Mouse (Mus musculus) heart, postnatal 4 days (tissue): ENCODE results near the gene Actn1. TPM values are rescaled to one million over a fixed set of nuclear protein-coding genes. Genes with fewer than 3 reads are reported as not detected.
A peak's percentile ranks its signal among the peaks of the same experiment; 100 is the strongest.

Experiments used
- DNase-seq: peaks from one replicate; pipeline ENCODE4 v3.0.0; 2021
- total RNA-seq, 2 experiments: library from RNA; stranded (reverse); gene quantifications; 2 replicates each; pipeline ENCODE4 v1.2.3; 2021

Actn1 gene
- total RNA-seq, 2 experiments from 2014 or later: 114 to 116 TPM

GRCm38 (mm10) chr12:80259216-80260055, 735 bp downstream of the Actn1 start:
- peak; percentile 83 for DNase-seq

DNA sequence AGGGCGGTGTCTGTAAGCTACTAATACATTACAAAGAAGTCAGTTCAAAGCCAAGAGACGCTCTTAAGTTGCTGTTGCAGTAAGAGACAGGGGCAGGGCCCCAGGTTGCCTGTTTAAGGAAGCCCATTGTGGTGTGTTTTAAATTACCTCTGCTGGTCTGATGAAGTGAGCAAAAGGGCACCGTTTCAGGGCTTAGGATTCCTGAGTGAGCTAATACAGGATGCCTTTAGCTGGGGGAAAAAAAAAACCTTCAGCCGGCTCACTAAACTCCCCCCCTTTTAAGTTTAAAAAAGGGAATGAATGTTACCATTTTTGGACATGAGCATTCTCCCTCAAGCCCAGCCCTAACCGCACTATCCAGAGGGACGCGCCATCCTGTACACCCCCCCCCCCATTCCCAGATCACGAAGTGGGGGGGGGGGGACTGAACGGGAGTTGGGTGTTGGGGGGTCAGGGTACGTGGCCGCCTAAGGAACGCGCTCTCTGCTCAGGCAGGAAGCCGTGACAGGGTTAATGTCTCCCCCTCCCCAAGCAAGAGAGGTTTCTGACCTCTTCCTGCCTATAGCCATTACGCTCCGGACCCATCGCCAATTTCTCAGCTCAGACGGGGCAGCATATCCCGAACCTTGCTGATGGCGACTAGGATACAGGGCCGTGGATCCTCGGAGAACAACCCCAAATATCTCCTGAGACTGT, 1.5 kb downstream of the Actn1 start:
- no peak for DNase-seq

DNA sequence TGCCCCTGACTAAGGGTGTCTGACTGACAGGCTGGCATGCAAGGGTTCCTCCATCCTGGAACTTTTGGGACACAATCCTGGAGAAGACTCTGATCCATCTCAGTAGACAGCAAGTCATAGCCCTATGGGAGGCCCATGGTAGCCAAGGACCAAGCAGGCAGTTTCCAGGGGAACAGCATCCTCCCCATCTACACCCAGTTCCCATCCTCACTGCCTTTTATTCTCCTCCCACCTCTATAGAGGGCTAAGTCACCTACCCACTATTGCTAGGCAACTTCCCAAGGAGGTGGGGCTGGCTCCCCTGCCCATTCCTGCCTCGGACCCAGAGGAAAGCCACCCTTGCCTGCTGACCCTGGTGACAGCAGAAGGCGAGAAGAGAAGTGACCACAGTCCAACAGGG, 8.2 kb downstream of the Actn1 start:
- no peak for DNase-seq

DNA sequence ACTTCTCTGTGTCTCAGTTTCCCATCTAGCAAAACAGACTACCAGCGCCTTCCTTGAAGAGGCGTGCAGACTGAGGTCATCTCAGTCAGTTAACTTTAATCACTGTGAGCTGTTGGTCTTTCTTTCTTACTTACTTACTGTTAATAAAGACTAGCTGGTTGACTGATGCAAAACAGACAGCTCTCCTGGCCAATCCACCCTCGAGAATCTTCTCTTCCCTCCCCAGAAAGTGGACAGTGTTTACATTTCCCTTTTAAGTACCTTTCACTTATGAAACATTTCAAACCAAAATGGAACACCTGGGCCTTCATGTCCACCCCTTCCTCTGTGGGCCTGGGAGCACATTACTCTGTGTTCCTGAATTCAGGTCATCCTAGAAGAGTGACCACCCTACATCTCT, 8.6 kb downstream of the Actn1 start:
- no peak for DNase-seq

DNA sequence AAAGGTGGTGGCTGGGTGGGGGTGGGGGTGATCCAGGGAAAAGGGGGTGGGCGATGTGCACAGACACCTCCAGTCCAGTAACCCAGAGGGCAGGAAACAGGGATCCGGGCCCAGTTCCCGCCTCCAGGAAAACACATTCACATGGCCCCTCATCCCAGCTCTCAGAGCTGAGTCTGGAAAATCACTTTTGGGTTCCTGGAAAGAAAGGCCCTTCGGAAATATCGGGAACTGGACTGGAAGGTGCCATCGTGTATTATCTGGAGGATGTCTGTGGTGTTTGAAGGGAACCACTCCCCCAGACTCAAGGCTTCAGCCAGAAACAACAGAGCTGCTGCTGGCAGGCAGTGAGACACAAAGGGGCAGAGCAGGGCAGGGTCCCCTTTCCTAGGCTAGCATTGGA, 10.6 kb downstream of the Actn1 start:
- DNase-seq: peak; percentile 39

- DNase-seq: peak; percentile 65
Measured at GRCm38 (mm10) chr12:80247067-80247466, 13.1 kb downstream of the Actn1 start.

- DNase-seq: peak; percentile 27
Measured at GRCm38 (mm10) chr12:80246505-80246904, 13.7 kb downstream of the Actn1 start.

GRCm38 (mm10) chr12:80244755-80245154, 15.4 kb downstream of the Actn1 start:
- DNase-seq: no peak

DNA sequence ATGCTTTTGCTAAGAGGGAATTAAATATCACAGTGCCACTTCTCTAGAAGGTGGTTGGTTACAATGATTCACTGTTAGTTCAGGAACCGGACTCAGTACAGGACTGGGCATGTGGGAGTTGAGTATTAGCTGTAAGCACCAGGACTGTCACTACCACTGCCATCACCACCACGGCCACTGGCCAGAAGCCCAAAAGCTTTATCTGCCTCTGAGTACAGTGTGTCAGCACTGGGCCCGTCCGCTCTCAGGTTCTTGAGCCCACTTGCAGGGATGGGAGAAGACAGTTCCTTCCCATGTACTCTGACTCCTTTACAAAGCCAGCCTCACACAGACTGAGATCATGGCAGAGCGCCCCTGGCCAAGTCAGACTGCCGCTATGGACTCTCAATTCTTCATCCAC, 16.0 kb downstream of the Actn1 start:
- peak; percentile 57 for DNase-seq

DNA sequence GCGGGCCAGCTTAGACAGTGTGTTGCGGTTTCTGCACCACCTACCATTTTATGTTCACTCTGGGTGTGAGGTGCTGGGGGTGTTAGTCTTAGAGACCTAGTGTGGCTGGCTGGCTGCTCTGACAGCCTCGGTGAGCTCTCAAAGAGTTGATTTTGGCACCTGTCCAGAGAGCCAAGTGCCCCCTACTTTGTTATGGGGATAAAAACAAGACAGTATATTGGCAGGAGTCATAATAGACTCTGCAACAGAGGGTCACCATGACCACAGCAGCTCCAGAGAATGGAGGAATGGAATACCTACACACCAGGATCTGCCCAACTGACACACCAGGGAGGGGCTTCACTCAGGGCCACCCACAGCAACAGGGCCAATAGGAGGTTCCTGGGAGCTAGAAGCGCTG, 16.8 kb downstream of the Actn1 start:
- DNase-seq: no peak

DNA sequence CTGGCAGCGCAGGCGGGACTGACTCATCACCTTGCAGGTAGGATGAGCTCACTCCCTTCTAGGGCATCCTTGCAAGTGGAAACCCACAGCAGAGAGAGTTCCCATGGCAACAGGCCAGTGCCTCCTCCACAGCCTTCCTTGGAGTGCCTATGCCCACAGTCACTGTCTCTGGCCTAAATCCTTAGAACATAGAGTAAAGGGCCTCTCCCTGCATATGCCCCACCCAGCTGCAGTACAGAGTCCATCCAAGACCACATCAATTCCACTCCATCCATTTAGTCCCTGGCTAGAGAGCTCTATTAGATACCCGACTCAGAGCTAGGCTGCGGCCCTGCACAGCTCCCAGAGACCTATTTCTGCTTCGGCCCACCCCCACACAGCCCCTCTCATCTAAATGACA, 20.7 kb downstream of the Actn1 start:
- DNase-seq: peak; percentile 9

GRCm38 (mm10) chr12:80238523-80238922, 21.6 kb downstream of the Actn1 start:
- DNase-seq: peak; percentile 13

DNA sequence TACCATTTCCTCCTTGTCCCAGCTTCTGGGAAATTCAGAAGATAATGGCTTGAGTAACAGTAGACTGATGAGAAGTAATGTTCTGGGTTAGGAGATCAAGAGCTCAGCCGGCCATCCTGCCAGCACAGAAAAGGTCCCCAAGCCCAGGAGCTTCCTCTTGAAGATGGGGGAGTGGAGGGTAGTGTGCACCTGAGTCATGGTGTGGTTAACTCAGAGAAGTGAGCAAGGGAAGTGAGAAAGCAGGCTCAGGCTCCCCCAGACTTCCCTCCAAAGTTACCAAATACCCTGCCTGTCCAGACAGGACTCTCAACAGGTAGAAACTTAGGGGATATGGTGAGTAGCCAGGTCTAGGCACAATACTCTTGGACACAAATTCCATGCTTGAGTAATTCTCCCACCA, 24.9 kb downstream of the Actn1 start:
- DNase-seq: no peak

GRCm38 (mm10) chr12:80234226-80234625, 25.9 kb downstream of the Actn1 start:
- DNase-seq: no peak

GRCm38 (mm10) chr12:80232840-80233218, 27.3 kb downstream of the Actn1 start:
- DNase-seq: no peak

DNA sequence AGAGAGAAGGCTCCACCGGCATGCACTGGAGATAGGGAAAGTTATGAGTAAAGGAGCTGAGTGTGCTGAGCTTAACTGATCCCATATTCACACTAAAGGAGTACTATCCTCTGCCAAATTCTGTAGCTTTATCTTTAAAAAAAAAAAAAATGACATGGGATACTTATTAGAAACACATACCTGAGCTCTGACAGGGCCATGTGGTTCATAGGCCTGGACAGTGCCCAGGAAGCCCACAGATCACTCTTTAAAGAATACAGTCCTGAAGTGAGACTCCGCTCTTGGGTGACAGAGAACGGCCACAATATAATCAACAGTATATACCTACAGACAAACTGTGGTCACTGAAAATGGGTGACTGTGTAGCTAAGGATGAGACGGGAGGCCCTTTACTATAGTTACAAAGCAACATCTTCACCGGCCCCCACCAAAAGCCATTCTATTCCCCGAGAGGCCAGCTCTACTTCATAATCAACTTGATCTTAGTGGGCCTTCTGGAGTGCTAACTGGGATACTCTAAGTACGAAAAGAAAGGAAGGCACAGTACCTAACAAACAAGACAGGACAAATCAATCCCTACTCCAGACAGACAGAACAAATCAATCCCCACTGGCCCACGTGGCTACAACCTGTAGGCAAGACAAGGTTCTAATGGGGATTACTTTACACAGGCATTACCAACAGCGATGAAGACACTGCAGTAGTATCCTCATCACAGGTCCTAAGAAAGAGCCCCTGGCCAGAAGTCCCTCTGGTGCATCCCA, 27.9 kb downstream of the Actn1 start:
- DNase-seq: no peak

GRCm38 (mm10) chr12:80231317-80231716, 28.9 kb downstream of the Actn1 start:
- DNase-seq: peak; percentile 46

DNA sequence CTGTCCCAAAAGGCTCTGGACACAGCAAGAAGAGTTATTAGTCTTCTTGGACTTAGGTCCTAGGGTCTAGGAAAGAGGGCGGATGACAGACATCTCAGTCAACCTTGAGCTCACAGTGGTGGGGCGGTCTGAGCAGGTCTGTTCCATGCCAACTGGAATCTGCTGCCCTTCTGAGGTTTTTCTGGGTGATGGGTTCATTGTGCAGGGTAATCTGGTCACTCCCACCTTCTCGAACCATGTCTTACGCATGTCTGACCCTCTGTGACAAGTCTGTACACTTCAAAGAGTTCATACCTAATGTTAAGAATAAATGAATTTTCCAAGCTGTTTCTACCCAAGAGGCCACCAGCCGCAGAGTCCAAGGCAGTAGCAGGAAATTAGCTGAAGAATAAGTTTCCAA, 29.3 kb downstream of the Actn1 start:
- no peak for DNase-seq

GRCm38 (mm10) chr12:80230111-80230700, 30.0 kb downstream of the Actn1 start:
- peak; percentile 91 for DNase-seq

DNA sequence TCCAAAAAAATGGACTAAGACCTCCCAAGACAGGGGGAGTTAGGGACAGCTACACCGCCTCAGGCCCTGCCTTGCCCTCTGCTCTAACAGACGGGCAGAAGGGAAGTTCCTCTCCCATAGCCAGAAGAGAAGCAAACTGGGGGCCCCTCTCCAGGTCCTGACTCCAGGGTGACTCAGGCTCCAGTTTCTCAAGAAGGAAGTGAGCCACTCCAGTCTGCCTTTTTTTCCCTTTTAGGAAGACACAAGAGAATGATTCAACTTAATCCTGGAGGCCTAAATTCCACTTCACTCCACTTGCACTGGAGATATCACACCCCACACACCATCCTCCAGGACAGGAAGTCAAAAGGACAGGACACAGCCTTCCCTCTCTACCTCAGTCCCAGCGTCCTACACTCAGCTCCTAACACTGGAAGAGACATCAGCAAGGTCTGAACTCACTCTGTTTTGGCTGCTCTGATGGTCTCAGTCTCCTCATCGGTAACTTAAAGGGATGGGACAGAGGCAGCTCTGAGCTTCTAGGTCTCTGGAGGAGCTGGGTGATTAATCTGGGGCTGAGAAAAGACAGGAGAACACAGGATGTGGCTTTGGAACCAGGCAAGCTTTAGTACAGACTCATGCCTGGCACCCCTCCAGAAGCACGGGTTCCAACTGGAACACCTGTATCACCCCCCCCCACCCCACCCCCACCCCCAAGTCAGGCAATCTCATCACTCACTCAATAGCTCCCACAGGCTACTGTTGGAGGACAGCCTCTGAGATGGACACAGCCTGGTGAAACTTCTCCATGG, 31.0 kb downstream of the Actn1 start:
- peak; percentile 44 for DNase-seq

GRCm38 (mm10) chr12:80228356-80228755, 31.8 kb downstream of the Actn1 start:
- DNase-seq: peak; percentile 50

GRCm38 (mm10) chr12:80227835-80228234, 32.3 kb downstream of the Actn1 start:
- peak; percentile 43 for DNase-seq
